Mouse (Mus musculus): Measurements from ENCODE around the gene Mcam.

Mcam gene

GRCm38 (mm10) chr9:44134101-44134850, at the start of gene Mcam:
Gene Mcam (plus strand): TSS chr9:44134469.
- peak; percentile 49 to 69 for DNase-seq

- DNase-seq, result peak; percentile 82 to 84
These were observed 49.5 kb upstream of the Mcam start for GRCm38 (mm10) chr9:44084659-44085229.

- no peak for DNase-seq
These were observed 49.0 kb upstream of the Mcam start for GRCm38 (mm10) chr9:44085276-44085675.

GRCm38 (mm10) chr9:44085741-44086665, 48.3 kb upstream of the Mcam start:
- DNase-seq, result no peak

- no peak for DNase-seq
These were observed 47.3 kb upstream of the Mcam start for GRCm38 (mm10) chr9:44086960-44087359.

GRCm38 (mm10) chr9:44087761-44088455, 46.4 kb upstream of the Mcam start:
- DNase-seq, result no peak

GRCm38 (mm10) chr9:44088877-44089608, 45.2 kb upstream of the Mcam start:
- DNase-seq, result peak; percentile 38 to 50

- peak; percentile 89 for DNase-seq
These were observed 40.4 kb upstream of the Mcam start for GRCm38 (mm10) chr9:44093612-44094503.

GRCm38 (mm10) chr9:44094737-44095136, 39.5 kb upstream of the Mcam start:
- DNase-seq, result no peak

- no peak for DNase-seq
These were observed 38.5 kb upstream of the Mcam start for GRCm38 (mm10) chr9:44095781-44096180.

- no peak for DNase-seq
These were observed 37.7 kb upstream of the Mcam start for GRCm38 (mm10) chr9:44096536-44096935.

- peak in 1 of 2 experiments; percentile 6 for DNase-seq
These were observed 32.8 kb upstream of the Mcam start, which contains the start of gene Mfrp for GRCm38 (mm10) chr9:44101490-44101889. Gene Mfrp (plus strand): TSS chr9:44101729.

- DNase-seq, result peak in 1 of 2 experiments; percentile 5
These were observed 29.4 kb upstream of the Mcam start for GRCm38 (mm10) chr9:44104881-44105280.

- no peak for DNase-seq
These were observed 28.5 kb upstream of the Mcam start for GRCm38 (mm10) chr9:44105781-44106180.

- peak in 1 of 2 experiments; percentile 6 for DNase-seq
These were observed 28.1 kb upstream of the Mcam start for GRCm38 (mm10) chr9:44106182-44106581.

GRCm38 (mm10) chr9:44106596-44106995, 27.7 kb upstream of the Mcam start:
- no peak for DNase-seq

- peak in 1 of 2 experiments; percentile 14 for DNase-seq
These were observed 27.2 kb upstream of the Mcam start, which contains the start of gene C1qtnf5 for GRCm38 (mm10) chr9:44107110-44107509. Gene C1qtnf5 (plus strand): TSS chr9:44107245.

GRCm38 (mm10) chr9:44107557-44108179, 26.6 kb upstream of the Mcam start:
- DNase-seq, result peak in 1 of 2 experiments; percentile 43

- peak in 1 of 2 experiments; percentile 12 for DNase-seq
These were observed 25.8 kb upstream of the Mcam start for GRCm38 (mm10) chr9:44108269-44109055.

Data from thymus, postnatal 36 days (tissue).